Mouse (Mus musculus): Measurements from ENCODE around the gene Txndc16. TPM values are rescaled to one million over a fixed set of nuclear protein-coding genes. Genes with fewer than 3 reads are reported as not detected.

Txndc16 gene
- polyA plus RNA-seq, 1 experiment, result 3.1 TPM

- DNase-seq (ENCODE audit: low read depth, low spot score), result no peak
These were observed 52.8 kb downstream of the Txndc16 start for GRCm38 (mm10) chr14:45167366-45167765.

DNA sequence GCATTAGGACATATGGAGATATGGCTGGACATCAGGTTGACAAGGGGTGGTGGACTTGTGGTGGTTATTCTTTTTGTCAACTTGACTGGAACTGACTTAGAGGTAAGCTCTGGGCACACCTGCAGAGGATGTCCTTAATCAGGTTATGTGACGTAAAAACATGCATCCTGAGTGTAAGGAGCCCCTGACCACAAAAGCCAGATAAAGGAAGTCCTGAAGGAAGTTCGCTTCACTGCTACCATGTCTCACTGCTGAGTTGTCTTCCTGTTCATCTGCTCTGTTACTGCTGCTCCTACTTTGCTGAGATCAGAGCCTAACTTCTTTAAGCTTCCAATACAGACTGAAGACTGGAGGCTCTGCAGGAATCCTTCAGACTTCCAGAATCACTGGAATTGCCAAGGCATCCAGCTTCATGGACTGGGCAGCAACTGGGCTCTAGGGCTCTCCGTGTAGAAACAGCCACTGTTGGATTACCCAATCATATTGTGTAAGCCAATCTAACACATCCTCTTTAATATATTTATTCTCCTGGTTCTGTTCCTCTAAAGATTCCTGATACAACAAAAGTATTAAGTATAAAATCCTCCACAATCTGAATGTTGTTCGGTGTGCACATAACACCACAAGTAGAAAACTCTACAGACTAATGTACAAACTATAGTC lies 64.5 kb downstream of the Txndc16 start:
- DNase-seq (ENCODE audit: low read depth, low spot score), result no peak

More at GRCm38 (mm10) chr14:45167366-45167765, 52.8 kb downstream of the Txndc16 start:
- WGBS, result 84% methylated on average over 8 of the region's 8 CpGs

DNA sequence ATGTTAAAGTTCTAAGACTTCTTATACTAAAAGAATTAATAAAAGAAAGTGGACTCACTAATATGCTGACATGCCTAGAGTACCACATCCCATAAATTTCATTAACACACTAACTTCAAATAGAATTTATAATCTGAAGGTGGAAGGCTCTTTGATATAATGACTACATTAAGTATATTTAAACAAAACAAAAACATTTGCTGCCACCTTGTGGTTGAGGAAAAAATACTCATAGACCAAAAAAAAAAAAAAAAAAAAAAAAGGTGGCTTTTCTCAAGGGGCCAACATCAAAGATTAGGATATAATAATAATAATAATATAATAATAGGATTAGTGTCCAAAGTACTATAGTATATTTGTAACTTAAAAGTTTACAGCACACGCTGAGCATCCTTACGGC lies 66.9 kb downstream of the Txndc16 start:
- DNase-seq (ENCODE audit: low read depth, low spot score), result no peak
- 92% methylated on average over 2 of the region's 2 CpGs for WGBS

More for the DNA sequence above, 64.5 kb downstream of the Txndc16 start:
- 77% methylated on average over 4 of the region's 4 CpGs for WGBS

- no peak for DNase-seq (ENCODE audit: low read depth, low spot score)
- WGBS, result 50% methylated on average over 4 of the region's 4 CpGs
These were observed 77.6 kb downstream of the Txndc16 start for GRCm38 (mm10) chr14:45142511-45142910.

- no peak for DNase-seq (ENCODE audit: low read depth, low spot score)
- 70% methylated on average over 17 of the region's 17 CpGs for WGBS
These were observed 79.6 kb downstream of the Txndc16 start for GRCm38 (mm10) chr14:45140344-45141080.

DNA sequence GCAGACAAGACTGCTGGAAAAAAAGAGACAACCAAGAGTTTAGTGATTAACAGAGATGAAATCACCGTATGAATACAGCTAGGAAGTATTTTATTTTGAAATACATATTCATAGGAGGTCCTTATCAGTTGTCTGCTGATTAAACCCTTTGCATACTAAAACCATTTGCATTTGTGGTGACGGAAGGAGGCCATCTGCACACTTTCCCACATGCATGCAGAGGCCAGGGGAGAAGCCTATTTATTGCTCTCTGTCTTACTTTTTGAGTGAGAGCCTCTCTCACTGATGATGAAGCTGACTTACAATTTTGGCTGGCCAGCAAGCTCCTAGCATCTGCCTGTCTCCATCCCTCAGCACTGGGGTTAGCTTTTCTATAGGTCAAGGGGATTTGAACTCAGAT lies 84.2 kb downstream of the Txndc16 start:
- DNase-seq (ENCODE audit: low read depth, low spot score), result no peak
- 68% methylated on average over 2 of the region's 2 CpGs for WGBS

DNA sequence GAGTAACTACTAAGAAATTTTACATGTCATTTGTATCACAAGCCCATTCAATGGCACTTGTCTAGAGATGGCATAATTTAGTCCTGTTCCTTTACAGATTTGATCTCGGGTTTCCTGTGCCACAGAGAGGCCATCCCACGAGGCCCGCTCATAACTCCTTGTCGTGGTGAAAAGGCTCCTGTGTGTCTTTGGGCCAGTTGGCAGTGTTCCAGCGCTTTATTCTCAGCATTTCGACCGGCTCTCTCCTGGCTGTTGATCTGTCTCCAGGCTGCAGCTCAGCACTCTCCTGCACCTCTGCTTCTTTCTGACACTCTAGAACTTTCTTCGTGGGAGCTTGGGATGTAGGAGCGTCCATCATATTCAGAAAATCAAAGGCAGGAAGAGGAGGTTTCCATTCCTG lies 84.6 kb downstream of the Txndc16 start:
- DNase-seq (ENCODE audit: low read depth, low spot score), result no peak
- WGBS, result 37% methylated on average over 9 of the region's 9 CpGs

- WGBS, result 41% methylated on average over 4 of the region's 4 CpGs
- DNase-seq (ENCODE audit: low read depth, low spot score), result no peak
These were observed 101.8 kb downstream of the Txndc16 start for GRCm38 (mm10) chr14:45118359-45118758.

GRCm38 (mm10) chr14:45102201-45102600 lies 117.9 kb downstream of the Txndc16 start:
- 85% methylated on average over 8 of the region's 8 CpGs for WGBS
- no peak for DNase-seq (ENCODE audit: low read depth, low spot score)

- 70% methylated on average over 3 of the region's 3 CpGs for WGBS
- DNase-seq (ENCODE audit: low read depth, low spot score), result no peak
These were observed 127.8 kb downstream of the Txndc16 start for GRCm38 (mm10) chr14:45092327-45092726.

GRCm38 (mm10) chr14:45090011-45090410 lies 130.1 kb downstream of the Txndc16 start:
- no peak for DNase-seq (ENCODE audit: low read depth, low spot score)

DNA sequence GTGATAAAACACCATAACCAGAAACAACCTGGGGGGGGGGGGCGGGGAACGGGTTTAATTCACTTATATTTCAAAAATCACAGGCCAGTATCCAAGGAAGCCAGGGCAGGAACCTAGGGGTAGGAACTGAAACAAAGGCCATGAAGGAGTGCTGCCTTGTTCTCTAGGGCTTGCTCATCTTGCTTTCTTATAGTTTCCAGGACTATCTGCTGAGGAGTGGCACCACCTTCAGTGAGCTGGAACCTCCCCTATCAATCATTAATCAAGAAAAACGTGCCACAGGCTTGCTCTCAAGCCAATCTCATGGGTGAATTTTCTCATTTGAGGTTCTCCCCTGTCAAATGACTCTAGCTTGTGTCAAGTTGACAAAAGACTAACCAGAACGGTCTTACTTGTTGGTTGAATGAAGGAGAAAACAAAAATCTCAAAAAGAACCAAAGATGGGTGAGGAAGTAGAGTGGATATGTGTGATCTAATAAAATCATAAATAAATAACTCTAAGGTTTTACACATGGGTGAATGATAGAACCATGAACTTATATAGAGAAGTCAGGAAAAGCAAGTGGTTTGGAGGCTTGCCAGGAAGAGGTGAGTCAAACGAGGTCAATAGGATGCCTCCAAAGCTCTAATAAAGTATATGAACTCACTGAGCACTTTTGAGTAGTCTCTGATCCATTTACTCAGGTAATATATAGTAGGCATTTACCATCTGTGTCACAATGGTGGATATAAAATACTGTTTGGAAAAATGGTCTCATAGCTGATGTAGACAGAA lies 134.3 kb downstream of the Txndc16 start:
- DNase-seq (ENCODE audit: low read depth, low spot score), result no peak
- 61% methylated on average over 5 of the region's 5 CpGs for WGBS

More at GRCm38 (mm10) chr14:45090011-45090410, 130.1 kb downstream of the Txndc16 start:
- 24% methylated on average over 4 of the region's 4 CpGs for WGBS

DNA sequence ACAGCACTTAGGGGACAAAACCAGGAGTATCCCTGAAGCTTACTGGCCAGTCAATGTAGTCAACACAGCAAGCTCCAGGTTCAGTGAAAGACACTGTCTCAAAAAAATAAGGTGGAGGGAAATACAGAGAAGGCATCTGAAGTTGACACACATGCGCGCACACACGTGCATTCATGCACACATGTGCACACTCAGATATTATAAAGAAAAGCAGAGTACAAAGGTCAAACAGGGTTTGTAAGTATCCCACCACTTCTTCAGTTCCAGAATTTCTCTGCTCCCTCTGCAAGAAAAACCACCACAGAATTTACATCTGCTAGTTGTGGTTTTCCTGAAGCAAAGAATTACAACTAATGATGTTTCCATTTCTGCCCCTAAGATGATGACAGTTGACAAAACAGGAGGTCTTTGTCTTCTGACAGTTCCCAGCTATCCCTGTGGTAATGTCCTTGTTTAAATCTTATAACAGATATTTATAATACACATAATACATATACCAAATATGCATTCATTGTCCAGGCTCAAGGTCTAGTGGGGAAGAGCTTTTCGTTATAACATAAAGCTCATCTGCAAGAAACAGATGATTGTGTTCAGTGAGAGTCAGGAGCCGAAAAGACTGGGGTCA lies 135.4 kb downstream of the Txndc16 start:
- WGBS, result 86% methylated on average over 5 of the region's 5 CpGs
- DNase-seq (ENCODE audit: low read depth, low spot score), result no peak

GRCm38 (mm10) chr14:45083540-45083939 lies 136.6 kb downstream of the Txndc16 start:
- WGBS, result 41% methylated on average over 4 of the region's 4 CpGs
- DNase-seq (ENCODE audit: low read depth, low spot score), result no peak

Other genes starting within 250 kb of the Txndc16 start
- 1.9 and 3.1 TPM in 2 replicates for gene Ptger2, start 232.1 kb downstream of the Txndc16 start, polyA plus RNA-seq (2012; rRNA removed)
- 0.55 and 1.7 TPM in 2 replicates for gene Gpr137c, start 611 bp downstream of the Txndc16 start, polyA plus RNA-seq (2012; rRNA removed)
- 8.0 and 10.1 TPM in 2 replicates for gene Ero1l, start 98.4 kb upstream of the Txndc16 start, polyA plus RNA-seq (2012; rRNA removed)
- 36.5 and 37.0 TPM in 2 replicates for gene Psmc6, start 109.5 kb upstream of the Txndc16 start, polyA plus RNA-seq (2012; rRNA removed)
- 1.5 and 4.0 TPM in 2 replicates for gene Styx, start 130.8 kb upstream of the Txndc16 start, polyA plus RNA-seq (2012; rRNA removed)
- gene Gnpnat1, start 184.6 kb upstream of the Txndc16 start, polyA plus RNA-seq (2012; rRNA removed), result 10.1 and 10.2 TPM in 2 replicates